11 mouse cellular contexts compared by ENCODE assay signal in the genomic region with DNA sequence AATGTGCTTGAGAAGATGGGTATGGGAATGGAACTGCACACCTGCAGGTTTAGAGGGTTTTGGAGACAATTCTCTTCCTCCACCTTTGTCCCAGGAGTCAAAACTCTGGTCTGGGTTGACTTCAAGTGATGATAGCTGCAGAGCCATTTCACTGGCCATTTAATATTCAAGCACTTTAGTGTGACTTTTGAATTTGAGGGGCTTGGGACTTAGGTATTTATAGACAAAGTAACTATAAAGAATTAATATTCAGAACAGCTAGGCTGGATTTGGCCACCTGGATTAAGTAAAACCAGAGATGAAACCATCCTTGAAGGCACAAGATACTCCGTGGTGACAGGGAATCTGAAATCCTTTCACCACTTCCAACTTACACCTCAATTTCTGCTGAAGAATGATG. TPM values are rescaled to one million over a fixed set of nuclear protein-coding genes. Genes with fewer than 3 reads are reported as not detected.
DNase-seq lines count a peak whose midpoint lies in the region; ATAC-seq and TF ChIP-seq lines count a peak whose summit lies in the region.
"Had no signal": no experiment of that assay in that cellular context is flagged by ENCODE, and none has a peak within 500 bp of the region (broad histone marks: within the 10 kb centered on the region; RNA-seq: fewer than 3 reads in every experiment).

No protein-coding gene starts in this region.

- peaks cover 21% of the 10 kb centered on the region for H3K4me1 ChIP-seq in heart, embryonic 13.5 days
- peaks cover 26% of the 10 kb centered on the region for H3K4me1 ChIP-seq in midbrain, embryonic 10.5 days
- peaks cover 3% of the 10 kb centered on the region; the same call in 1 of the 2 replicates for H3K4me1 ChIP-seq in midbrain, embryonic 14.5 days (ENCODE audit: control insufficient read depth, insufficient read depth, low read length)
- H3K4me1 ChIP-seq in limb, embryonic 14.5 days (ENCODE audit: control insufficient read depth, insufficient read depth, low read length): peaks cover 4% of the 10 kb centered on the region; the same call in 1 of the 2 replicates
- peaks cover 21% of the 10 kb centered on the region for H3K4me1 ChIP-seq in neural tube, embryonic 15.5 days

- no peaks in the 10 kb centered on the region for H3K27me3 ChIP-seq in heart, embryonic 13.5 days (replicated peaks)
- no peaks in the 10 kb centered on the region for H3K27me3 ChIP-seq in midbrain, embryonic 10.5 days (ENCODE audit: low read depth, poor library complexity, severe bottlenecking)
- no peaks in the 10 kb centered on the region for H3K27me3 ChIP-seq in midbrain, embryonic 14.5 days (ENCODE audit: control insufficient read depth, insufficient read depth, low read length)
- H3K27me3 ChIP-seq in limb, embryonic 14.5 days (ENCODE audit: control insufficient read depth, insufficient read depth, low read length): no peaks in the 10 kb centered on the region
- H3K27me3 ChIP-seq in neural tube, embryonic 15.5 days (replicated peaks): no peaks in the 10 kb centered on the region
- H3K27me3 ChIP-seq: heart, embryonic 15.5 days had no signal

- no peaks in the 10 kb centered on the region for H3K9me3 ChIP-seq in heart, embryonic 13.5 days
- H3K9me3 ChIP-seq in midbrain, embryonic 10.5 days (replicated peaks): no peaks in the 10 kb centered on the region
- no peaks in the 10 kb centered on the region for H3K9me3 ChIP-seq in midbrain, embryonic 14.5 days (ENCODE audit: control insufficient read depth, low read length)
- H3K9me3 ChIP-seq in limb, embryonic 14.5 days (ENCODE audit: control insufficient read depth, low read length): no peaks in the 10 kb centered on the region
- no peaks in the 10 kb centered on the region for H3K9me3 ChIP-seq in neural tube, embryonic 15.5 days (replicated peaks)
- H3K9me3 ChIP-seq: heart, embryonic 15.5 days had no signal

- H3K36me3 ChIP-seq in heart, embryonic 13.5 days: peaks cover 32% of the 10 kb centered on the region
- peaks cover 29% of the 10 kb centered on the region for H3K36me3 ChIP-seq in midbrain, embryonic 10.5 days
- H3K36me3 ChIP-seq in midbrain, embryonic 14.5 days (ENCODE audit: control insufficient read depth, insufficient read depth, low read length): peaks cover 33% of the 10 kb centered on the region
- H3K36me3 ChIP-seq in limb, embryonic 14.5 days (ENCODE audit: control insufficient read depth, insufficient read depth, low read length): peaks cover 21% of the 10 kb centered on the region
- peaks cover 15% of the 10 kb centered on the region for H3K36me3 ChIP-seq in neural tube, embryonic 15.5 days

- H3K27ac ChIP-seq in heart, embryonic 13.5 days (replicated peaks): no peak overlapping the region
- no peak overlapping the region for H3K27ac ChIP-seq in midbrain, embryonic 10.5 days (replicated peaks)
- no peak overlapping the region for H3K27ac ChIP-seq in midbrain, embryonic 14.5 days (replicated peaks; ENCODE audit: low read depth, low read length)
- H3K27ac ChIP-seq in limb, embryonic 14.5 days (replicated peaks; ENCODE audit: low read depth, low read length): no peak overlapping the region
- H3K27ac ChIP-seq in neural tube, embryonic 15.5 days (replicated peaks): no peak overlapping the region
- no peak overlapping the region for H3K27ac ChIP-seq in gastrocnemius, adult 2 months
- H3K27ac ChIP-seq: heart, embryonic 15.5 days had no signal

- H3K4me3 ChIP-seq in heart, embryonic 13.5 days: no peak overlapping the region
- peak overlapping the region; percentile 83; the same call in 1 of the 2 replicates for H3K4me3 ChIP-seq in midbrain, embryonic 10.5 days
- H3K4me3 ChIP-seq in midbrain, embryonic 14.5 days (replicated peaks; ENCODE audit: low read depth, low read length): no peak overlapping the region
- 0 out of 2 replicates have a peak overlapping the region, but pooled peaks have one; percentile 75 for H3K4me3 ChIP-seq in limb, embryonic 14.5 days (replicated peaks; ENCODE audit: low read length)
- H3K4me3 ChIP-seq in neural tube, embryonic 15.5 days (replicated peaks): no peak overlapping the region
- H3K4me3 ChIP-seq in gastrocnemius, adult 2 months: no peak overlapping the region
- H3K4me3 ChIP-seq: heart, embryonic 15.5 days had no signal

- TF ChIP-seq CTCF in gastrocnemius, adult 2 months (IDR thresholded peaks at IDR 0.05): no peak

- DNase-seq in heart, postnatal 36 days: no peak
- DNase-seq in midbrain, embryonic 10.5 days (ENCODE audit: low spot score): no peak
- DNase-seq in midbrain, embryonic 14.5 days: no peak
- DNase-seq in limb, embryonic 14.5 days (ENCODE audit: low spot score): no peak
- no peak for DNase-seq in cerebellum, adult 9-10 months
- DNase-seq in gastrocnemius, adult 2 months: no peak
- DNase-seq: kidney, adult 2 months; left cerebral cortex, postnatal 4 days had no signal

- WGBS in heart, embryonic 13.5 days: 56% methylated on average over 1 of the region's 1 CpGs
- 56% methylated on average over 1 of the region's 1 CpGs for WGBS in midbrain, embryonic 10.5 days
- 61% methylated on average over 1 of the region's 1 CpGs for WGBS in midbrain, embryonic 14.5 days
- WGBS in limb, embryonic 14.5 days: 39% methylated on average over 1 of the region's 1 CpGs
- WGBS in neural tube, embryonic 15.5 days: 59% methylated on average over 1 of the region's 1 CpGs

- no peak for TF ChIP-seq POLR2A in limb, embryonic 14.5 days (IDR thresholded peaks at IDR 0.05; ENCODE audit: borderline replicate concordance, extremely low read depth, insufficient read depth, insufficient read length)

- H3K9ac ChIP-seq in heart, embryonic 13.5 days: no peak overlapping the region
- H3K9ac ChIP-seq in midbrain, embryonic 14.5 days (replicated peaks; ENCODE audit: low read length): no peak overlapping the region
- no peak overlapping the region for H3K9ac ChIP-seq in limb, embryonic 14.5 days (ENCODE audit: low read depth, low read length, severe bottlenecking)
- H3K9ac ChIP-seq in neural tube, embryonic 15.5 days (replicated peaks): no peak overlapping the region
- H3K9ac ChIP-seq: heart, embryonic 15.5 days had no signal

- intact Hi-C loops in heart, postnatal 36 days (cut with DNase I): loop anchor here (2.0 to 5.0 kb wide), 3 partner anchors 14 to 275 kb away; partner anchors contain the start of gene Cat
- intact Hi-C loops in gastrocnemius, adult 2 months (cut with DNase I): no loop called here

- ATAC-seq in heart, embryonic 13.5 days (ENCODE audit: extremely low read depth, insufficient number of reproducible peaks, low FRiP score, low TSS enrichment): no peak
- no peak for ATAC-seq in midbrain, embryonic 14.5 days (ENCODE audit: low FRiP score, low TSS enrichment)
- ATAC-seq in limb, embryonic 14.5 days (ENCODE audit: low FRiP score, low read depth): no peak
- ATAC-seq in neural tube, embryonic 15.5 days (ENCODE audit: low FRiP score): no peak

- H3K4me2 ChIP-seq in heart, embryonic 13.5 days: peak overlapping the region; percentile 92; the same call in 1 of the 2 replicates
- no peak overlapping the region for H3K4me2 ChIP-seq in midbrain, embryonic 14.5 days (ENCODE audit: low read length)
- H3K4me2 ChIP-seq in limb, embryonic 14.5 days (replicated peaks; ENCODE audit: low read depth, low read length, severe bottlenecking): no peak overlapping the region
- H3K4me2 ChIP-seq in neural tube, embryonic 15.5 days: peak overlapping the region; percentile 88

RNA-seq across cellular contexts. Expression of gene Nat10, which starts 1.4 kb away (rescaled TPM):
- polyA plus RNA-seq in heart, embryonic 13.5 days (2015; fragmentation: Nextera tagmentation; extraction: Ambion mirVana): 15.8 and 16.1 TPM in 2 replicates
- 10 to 100 TPM; 13.3 to 16.2 TPM for total RNA-seq in heart, postnatal 36 days (2021)
- polyA plus RNA-seq in midbrain, embryonic 10.5 days (2016; fragmentation: Nextera tagmentation; extraction: Ambion mirVana): 31.2 and 33.6 TPM in 2 replicates
- polyA plus RNA-seq in midbrain, embryonic 14.5 days (2014; fragmentation: Nextera tagmentation; extraction: Ambion mirVana): 18.0 and 21.6 TPM in 2 replicates
- polyA plus RNA-seq in limb, embryonic 14.5 days (2012; rRNA removed): 57.2 and 85.5 TPM in 2 replicates
- 24.0 and 28.1 TPM in 2 replicates for polyA plus RNA-seq in limb, embryonic 14.5 days (2014; fragmentation: Nextera tagmentation; extraction: Ambion mirVana)
- polyA plus RNA-seq in neural tube, embryonic 15.5 days (2015; fragmentation: Nextera tagmentation; extraction: Ambion mirVana): 18.5 and 23.1 TPM in 2 replicates
- 10 to 100 TPM; 15.8 to 18.3 TPM for total RNA-seq in gastrocnemius, adult 2 months (2021)

RNA-seq across cellular contexts. Expression of gene Caprin1, which starts 35.0 kb away (rescaled TPM):
- polyA plus RNA-seq in heart, embryonic 13.5 days (2015; fragmentation: Nextera tagmentation; extraction: Ambion mirVana): 199 and 202 TPM in 2 replicates
- 100 to 1,000 TPM; 186 to 200 TPM for total RNA-seq in heart, postnatal 36 days (2021)
- 508 and 536 TPM in 2 replicates for polyA plus RNA-seq in midbrain, embryonic 10.5 days (2016; fragmentation: Nextera tagmentation; extraction: Ambion mirVana)
- 309 and 484 TPM in 2 replicates for polyA plus RNA-seq in midbrain, embryonic 14.5 days (2014; fragmentation: Nextera tagmentation; extraction: Ambion mirVana)
- 224 and 260 TPM in 2 replicates for polyA plus RNA-seq in limb, embryonic 14.5 days (2012; rRNA removed)
- 314 and 337 TPM in 2 replicates for polyA plus RNA-seq in limb, embryonic 14.5 days (2014; fragmentation: Nextera tagmentation; extraction: Ambion mirVana)
- polyA plus RNA-seq in neural tube, embryonic 15.5 days (2015; fragmentation: Nextera tagmentation; extraction: Ambion mirVana): 304 and 308 TPM in 2 replicates
- total RNA-seq in gastrocnemius, adult 2 months (2021): 100 to 1,000 TPM in 1 of 2 experiments, 10 to 100 TPM in 1; 87.3 to 112 TPM

Comparison
In these comparisons a context has a peak if more than half of its experiments do, and no peak if none do; other contexts are left out.
1. H3K4me3 ChIP-seq: peak in midbrain, embryonic 10.5 days (single experiment) and limb, embryonic 14.5 days (single experiment); none in heart, embryonic 13.5 days (single experiment), midbrain, embryonic 14.5 days (single experiment), neural tube, embryonic 15.5 days (single experiment) and gastrocnemius, adult 2 months (single experiment).
2. H3K4me2 ChIP-seq: peak in heart, embryonic 13.5 days (single experiment) and neural tube, embryonic 15.5 days (single experiment); none in midbrain, embryonic 14.5 days (single experiment) and limb, embryonic 14.5 days (single experiment).